Mouse (Mus musculus) retina, postnatal 7 days (tissue): ENCODE results near the gene Mroh8.
A peak's percentile ranks its signal among the peaks of the same experiment; 100 is the strongest.

ENCODE experiments used
- DNase-seq: peaks from one replicate; pipeline ENCODE4 v3.0.0-alpha.2; 2012; ENCODE audit warnings: low read depth, low spot score

Gene Mroh8

DNA sequence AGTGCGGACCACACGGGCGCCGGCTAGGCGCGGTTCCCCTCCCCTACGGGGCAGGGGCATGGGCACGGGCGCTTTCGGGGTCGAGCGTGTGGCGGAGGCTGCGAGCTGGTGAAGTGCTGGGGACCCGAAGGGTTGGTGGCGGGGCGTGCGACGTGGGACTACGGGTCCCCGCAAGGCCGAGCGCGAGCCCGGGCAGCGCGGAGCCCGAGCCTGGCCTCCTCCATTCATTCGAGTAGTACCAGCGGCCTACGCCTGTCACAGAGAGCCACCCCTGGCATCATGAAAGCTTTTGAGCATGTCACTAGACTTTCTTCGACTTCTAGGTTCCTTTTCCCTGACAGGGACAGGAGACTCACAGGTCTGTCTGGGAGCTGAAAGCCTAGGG lies at the start of gene Mroh8:
Gene Mroh8, minus strand, starts transcription at position 134 of the 385 bp plus-strand sequence.
- no peak for DNase-seq

- DNase-seq: no peak
Observed at GRCm38 (mm10) chr2:157328570-157328969, 49.2 kb upstream of the Mroh8 start.

GRCm38 (mm10) chr2:157328106-157328505 lies 48.8 kb upstream of the Mroh8 start:
- no peak for DNase-seq

DNA sequence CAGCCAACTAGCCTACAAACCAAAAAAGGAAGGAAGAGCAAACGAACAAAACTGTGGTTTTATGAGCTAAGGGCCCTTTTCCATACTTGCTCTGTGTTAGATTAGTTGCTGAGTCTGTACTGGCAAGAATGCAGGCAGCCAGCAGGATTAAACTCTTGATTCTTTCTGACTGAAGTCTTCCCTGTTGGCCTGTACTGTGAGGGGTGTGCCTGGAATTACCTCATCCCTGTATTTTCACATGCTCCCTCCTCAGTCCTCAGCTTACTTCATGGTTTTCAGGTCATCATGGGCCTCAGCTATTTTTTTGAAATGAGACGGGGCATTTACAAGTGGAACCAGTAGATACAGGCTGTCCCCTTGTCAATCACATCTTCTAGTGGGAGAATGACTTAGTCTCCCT lies 45.9 kb upstream of the Mroh8 start:
- DNase-seq: no peak

DNA sequence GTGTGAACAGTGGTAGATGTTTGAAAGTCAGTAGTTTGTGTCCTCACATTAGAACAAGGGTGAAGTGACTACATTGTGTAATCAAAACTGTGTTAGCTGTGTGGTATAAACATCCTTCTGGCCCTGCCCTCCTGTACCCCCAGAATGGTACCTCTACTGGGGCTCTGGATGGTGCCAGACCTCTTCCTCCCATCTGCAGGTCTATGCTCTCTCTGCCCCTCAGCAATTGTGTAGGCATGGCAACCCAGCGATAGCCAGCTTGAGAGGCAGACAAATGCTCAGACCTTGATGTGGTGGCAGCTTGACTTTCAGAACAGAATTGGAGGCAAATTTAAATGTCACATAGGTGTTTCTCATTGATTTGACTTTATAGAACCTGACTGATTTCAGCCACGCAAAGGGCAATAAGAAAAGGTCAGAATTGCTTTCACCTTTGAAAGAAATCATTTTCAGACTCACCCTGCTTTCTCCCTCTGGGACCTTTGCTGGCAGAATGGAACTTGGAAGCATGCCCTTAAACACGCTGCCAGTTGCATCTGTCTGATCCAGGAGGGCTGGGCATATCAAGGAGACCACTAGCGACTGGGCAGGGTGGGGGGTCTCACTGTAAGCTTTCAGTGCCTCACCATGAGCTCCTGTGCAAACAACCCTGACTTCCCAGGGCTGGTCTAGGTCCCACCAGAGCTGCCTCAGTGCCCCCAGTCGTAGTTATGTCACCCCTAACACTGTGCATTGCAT lies 42.8 kb upstream of the Mroh8 start:
- no peak for DNase-seq

DNA sequence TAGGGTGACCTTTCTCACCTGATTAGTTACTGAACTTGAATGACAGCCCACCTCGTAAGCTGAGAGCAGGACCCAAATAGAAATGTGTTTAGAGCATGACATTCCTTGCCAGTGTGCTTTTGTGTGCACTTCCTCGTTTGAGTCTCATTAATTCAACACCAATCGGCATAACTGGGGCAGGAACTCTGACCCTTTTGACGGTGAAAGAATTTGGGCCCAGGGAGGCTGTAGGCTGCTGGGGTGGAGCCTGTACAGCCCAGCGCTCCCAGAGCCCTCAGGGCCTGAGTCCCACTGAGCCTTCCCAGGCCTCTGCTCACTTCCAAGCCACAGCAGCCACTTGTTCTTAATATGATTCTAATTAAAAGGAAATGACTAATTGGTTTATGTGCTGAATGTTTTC lies 41.5 kb upstream of the Mroh8 start:
- DNase-seq: no peak

GRCm38 (mm10) chr2:157320135-157320534 lies 40.8 kb upstream of the Mroh8 start:
- DNase-seq: no peak

DNA sequence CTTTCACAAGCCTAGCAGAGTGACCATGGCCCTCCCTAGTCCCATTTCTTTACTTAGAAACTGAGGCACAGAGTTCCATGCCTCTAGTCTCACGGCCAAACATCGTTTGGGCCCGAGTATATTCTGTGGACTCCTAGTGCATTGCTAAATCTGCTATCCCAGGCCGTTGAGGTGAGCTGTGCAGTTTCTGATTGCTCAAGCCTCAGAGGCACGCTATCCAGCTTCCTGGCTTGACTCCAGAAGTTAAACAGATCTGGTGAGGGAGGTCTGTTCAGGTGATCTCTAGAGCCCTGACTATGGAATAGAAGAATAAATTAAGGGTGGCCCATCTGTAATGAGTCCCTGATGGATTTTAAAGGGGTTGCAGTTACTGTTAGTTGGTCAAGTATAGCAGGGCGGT lies 37.9 kb upstream of the Mroh8 start:
- DNase-seq: no peak

DNA sequence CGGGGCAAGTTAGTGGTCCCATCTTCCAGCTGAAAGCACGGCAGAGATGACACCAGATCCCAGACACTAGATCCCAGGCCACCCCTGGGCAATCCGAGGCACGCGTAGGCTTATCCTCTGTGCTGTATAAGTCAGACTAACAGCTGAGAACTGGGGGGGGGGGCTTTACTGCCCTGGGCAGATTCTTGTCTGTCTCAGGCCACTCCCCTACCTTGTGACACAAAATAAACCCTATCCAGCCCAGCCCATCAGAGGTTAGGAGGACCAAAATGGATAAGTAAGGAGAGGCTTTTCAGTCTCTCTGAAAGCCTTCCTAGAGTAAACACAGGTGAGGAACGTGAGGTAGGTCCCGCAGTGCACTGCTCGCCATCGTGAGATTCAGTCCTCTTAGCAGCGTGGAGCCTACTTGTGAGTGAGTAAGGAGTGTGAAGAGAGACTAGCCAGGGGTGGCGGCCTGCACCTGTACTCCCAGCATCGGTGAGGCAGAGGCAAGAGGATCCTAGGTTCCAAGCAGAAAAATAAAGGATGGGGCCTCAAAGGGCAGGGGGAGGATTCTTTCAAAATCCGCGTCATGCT lies 37.1 kb upstream of the Mroh8 start:
- DNase-seq: no peak

DNA sequence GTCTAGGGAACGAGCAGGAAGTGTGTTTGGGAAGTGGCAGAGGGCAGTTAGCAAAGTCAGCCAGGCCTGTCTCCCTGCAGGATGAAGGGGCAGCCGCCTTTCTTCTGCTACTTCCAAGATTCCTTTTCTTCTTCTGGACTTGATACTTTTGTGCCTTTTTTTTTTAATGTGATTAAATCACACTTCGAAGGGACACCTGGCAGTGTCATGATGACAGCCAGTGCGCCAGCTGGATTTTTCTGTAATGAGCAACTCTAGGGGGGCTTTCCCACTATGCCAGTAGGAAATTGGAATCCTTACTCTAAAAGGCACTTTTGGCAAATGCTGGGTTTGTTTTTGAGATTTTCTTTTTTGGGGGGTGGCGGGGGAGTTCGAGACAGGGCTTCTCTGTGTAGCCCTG lies 36.1 kb upstream of the Mroh8 start:
- DNase-seq: no peak

DNA sequence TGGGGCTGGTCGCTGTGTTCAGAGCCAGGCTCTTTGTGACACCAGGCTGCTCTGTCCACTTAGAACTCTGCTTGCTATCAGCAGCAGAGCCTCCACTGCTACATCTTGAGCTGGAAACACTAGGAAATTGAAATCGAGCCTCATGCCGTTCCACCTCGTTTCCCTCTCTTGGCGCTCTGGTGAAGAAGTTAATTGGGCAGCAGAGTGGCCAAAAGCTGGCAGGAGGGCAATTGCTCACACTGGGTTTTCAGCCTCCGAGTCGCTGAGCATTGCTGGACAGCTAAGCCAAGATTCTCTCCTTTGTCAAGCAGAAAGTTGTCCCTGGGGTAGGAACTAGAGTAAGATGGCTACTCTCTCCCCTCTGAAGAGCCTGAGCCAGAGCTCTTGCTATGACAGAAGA lies 35.0 kb upstream of the Mroh8 start:
- DNase-seq: no peak

- no peak for DNase-seq
Observed at GRCm38 (mm10) chr2:157313718-157314117, 34.4 kb upstream of the Mroh8 start.

GRCm38 (mm10) chr2:157310963-157311637 lies 31.8 kb upstream of the Mroh8 start:
- DNase-seq: no peak

- no peak for DNase-seq
Observed at GRCm38 (mm10) chr2:157309611-157310010, 30.3 kb upstream of the Mroh8 start.

DNA sequence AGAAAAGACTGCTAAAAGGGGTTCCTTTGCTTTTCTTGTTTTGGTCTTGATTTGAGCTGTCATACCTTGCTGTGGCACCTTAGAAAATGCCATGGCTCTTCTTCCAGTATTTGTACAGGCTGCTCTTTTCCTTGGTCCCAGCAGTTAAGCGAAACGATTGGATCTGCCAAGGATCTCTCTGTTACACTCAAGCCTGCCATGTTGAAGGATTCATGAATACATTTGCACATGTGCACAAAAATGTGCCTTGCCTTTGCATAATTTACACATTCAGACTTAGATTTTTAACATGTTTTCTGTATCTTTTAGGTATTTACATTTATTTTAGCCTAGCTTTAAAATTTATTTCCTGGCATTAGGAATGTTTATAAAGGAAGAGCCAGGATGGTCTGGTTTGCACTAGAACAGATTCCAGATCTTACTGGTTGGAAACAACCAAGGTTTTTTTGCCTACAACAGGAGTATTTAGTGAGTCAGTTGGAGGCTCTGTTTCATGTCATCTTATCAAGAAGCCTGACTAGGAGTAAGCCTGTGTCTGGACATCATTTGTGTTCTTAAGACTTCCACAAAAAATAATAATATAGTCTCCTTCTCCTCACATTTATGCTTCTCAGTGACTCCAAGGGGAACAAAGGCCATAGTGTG lies 29.0 kb upstream of the Mroh8 start:
- DNase-seq: no peak

GRCm38 (mm10) chr2:157307715-157308265 lies 28.4 kb upstream of the Mroh8 start:
- no peak for DNase-seq

DNA sequence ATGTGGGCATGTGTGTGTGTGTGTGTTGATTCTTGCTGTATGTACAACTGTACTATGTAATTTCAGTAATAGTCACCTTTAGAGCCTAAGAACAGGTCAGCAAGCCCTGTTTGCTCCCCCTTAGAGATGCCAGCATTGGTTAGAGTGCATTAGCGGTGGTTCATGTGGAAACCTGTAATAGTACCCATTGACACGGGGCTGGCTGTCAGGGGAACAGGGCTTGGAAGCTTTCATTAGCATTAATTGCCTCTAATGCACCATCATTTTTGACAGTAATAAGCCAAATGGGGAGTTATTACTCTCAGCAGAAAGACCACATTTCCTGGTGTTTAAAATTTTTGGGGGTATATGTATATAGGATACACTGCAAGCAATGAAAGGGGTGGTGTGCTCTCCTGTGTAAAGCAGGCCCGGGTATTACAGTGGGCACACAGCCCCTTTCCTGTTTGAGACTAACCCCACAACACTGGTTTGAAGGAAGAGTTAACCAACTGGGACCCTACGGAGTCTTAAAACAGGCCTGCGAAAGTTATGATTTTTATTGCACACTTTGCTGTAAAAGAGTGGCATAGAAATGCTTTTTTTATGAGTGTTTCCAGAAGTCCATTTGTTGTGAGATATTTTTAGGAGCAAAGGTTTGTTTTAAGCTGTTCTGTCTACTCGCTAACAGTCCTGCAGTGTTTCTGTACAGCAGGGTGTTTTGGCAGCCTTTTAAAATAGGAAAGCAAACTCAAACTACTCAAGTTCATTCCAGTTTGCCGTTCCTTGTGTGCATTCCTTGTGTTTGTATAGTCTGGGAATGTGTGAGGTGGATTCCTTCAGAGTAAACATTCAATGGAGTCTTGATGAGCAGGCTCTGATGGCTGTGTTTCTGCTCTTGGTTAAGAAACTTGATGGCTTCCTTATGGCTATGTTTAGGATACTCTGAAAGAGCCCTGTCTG lies 27.0 kb upstream of the Mroh8 start:
- DNase-seq: no peak

DNA sequence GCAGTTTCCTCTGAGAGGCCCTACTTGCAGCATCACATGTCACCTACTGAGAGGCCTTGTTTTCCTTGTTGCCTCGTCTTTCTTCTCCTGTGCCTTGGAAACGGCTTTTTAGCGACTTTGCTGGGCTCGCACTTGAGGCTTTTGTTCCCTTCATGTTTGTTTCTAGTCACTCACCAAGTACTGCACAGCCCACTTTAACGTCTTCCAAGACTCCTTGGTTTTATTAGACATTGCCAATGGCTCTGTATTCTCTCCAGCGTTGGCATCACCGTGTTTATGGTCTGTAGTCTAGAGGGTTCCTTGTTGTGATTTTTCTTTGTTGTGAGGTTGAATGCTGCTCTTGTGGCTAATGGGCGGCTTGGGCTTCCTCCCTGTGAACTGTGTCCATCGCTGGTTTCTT lies 23.7 kb upstream of the Mroh8 start:
- DNase-seq: no peak

- no peak for DNase-seq
Observed at GRCm38 (mm10) chr2:157300051-157300450, 20.7 kb upstream of the Mroh8 start.

GRCm38 (mm10) chr2:157296105-157296689 lies 16.8 kb upstream of the Mroh8 start:
- DNase-seq: no peak

DNA sequence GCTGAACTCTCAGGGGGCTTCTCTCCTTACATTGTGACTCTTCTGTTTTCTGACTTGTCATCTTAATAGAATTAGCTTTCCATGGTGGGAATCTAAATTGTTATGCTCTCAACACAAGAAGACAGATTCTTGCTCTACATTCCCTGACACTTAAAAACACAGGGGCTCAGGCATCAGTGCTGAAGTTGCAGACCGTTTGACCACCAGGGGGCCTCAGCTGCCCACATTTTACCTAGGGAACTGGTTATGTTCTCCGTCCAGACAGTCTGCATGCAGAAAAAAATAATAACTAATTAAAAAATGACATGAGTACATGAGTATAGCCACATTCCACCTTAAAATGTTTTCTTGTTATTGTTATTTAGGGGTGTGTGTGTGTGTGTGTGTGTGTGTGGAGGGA lies 12.7 kb upstream of the Mroh8 start:
- DNase-seq: peak; percentile 52
